Mouse (Mus musculus): ENCODE results near the gene Rabgap1l.

Rabgap1l gene

DNA sequence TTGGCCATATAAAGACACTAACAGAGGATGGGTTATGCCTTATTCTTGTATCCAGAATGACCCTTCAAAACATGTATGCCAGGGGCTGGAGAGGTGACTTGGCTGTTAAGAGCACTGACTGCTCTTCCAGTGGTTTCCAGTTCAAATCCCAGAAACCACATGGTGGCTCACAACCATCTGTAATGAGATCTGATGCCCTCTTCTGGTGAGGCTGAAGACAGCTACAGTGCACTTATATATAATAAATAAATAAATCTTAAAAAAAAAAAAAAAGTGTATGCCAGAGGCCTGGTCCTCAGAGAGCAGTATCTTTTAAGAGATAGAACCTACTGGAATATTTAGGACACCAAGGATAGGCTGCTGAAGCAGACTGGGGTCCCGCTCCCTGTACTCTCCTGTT, 414.6 kb downstream of the Rabgap1l start:
- DNase-seq (ENCODE audit: low read depth, low spot score), result no peak

DNA sequence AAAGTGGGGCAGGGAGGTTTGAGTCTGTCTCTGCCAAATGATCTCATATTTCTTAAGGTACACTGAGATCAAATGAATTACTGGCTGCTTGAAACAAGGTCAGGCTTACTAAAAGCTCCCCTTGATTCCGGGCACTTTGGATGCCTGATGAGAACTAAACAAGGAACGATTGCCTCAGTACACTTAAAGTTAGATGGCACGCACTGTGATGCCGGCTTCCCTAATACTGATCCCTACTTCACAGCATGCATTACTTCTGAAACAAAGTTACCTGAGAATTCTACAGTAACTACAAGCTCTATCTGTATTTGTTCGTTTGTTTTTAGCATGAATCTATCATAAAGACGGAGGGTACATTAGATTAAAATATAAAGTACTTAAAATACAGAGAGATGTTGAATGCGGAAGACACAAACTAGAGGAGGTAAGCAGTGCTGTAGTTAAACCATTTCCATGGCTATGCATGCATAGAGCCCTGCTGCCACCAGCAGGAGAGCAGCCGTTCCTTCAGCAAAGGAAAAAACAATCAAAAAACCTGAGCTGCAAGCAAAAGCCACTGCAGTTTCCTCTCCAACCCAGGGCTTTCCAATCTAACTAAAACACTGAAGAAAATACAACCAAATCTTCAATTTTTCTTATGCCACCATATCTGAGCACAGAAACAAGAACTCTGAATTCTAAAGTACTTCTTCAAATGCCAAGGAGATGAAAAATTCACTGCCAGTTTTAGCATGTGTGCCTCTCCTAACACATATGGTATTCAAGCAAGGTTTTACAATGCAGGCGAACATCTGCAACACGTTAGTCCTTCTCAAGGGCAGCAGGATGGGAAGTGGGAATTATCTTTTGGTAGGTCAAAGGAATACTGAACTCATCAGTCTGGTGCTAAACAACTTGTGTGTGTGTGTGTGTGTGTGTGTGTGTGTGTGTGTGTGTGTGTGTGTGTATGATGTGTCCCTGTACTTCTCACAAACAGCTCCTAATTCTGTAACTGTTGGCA, 415.4 kb downstream of the Rabgap1l start:
- peak; percentile 37 for DNase-seq (ENCODE audit: low read depth, low spot score)

DNA sequence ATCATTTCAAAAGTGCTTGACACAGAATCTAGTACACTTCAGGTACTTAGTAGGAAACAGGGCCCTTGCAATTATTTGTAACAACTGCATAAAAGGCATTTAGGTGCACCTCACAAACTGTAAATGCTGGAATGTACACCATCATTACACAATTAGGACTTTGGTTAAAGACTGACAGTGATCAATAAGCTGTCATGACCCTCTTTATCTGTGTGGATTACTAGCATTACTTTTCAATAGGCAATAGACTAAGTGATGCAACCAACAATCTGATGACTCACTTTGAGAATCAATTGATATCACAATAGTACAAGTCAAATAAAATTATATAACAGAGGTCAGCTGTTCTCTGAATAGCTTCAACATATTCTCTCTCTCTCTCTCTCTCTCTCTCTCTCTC, 418.5 kb downstream of the Rabgap1l start:
- no peak for DNase-seq (ENCODE audit: low read depth, low spot score)

DNA sequence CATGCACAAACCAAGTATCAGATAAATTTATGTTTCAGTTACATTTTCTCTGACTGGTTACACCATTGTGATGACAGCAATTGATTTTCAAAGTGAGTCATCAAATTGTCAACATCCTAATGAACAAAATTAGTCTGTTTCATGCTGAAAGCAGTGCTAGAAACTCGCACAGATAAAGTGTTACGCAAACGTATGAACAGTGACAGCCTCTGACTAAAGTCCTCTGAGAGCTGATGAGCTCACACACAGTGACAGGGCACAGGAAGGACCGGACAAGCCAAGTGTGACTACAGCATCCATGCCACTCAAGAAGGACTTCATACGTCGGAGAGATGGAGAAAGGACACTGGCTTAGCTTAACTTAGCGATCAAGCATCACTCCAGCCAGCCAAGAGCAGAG, 419.7 kb downstream of the Rabgap1l start:
- no peak for DNase-seq (ENCODE audit: low read depth, low spot score)

DNA sequence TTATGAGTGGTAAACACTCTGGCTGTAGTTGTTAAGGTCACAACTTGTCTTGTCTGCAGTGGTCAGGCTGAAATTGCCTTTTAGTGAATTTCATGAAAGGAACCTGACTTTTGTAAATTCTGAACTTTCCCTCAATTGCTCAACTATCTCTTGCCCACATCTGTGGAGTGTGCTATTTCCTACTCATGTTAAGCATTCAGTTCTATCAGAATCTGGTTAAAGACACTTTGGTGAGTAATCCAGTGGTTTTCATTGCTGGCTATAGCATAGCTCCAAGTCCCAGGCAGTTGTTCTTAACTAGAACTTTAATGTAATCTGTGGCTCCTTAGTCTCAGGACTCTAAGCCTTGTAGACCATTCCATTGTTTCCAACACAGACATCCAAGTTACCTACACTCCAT, 421.3 kb downstream of the Rabgap1l start:
- DNase-seq (ENCODE audit: low read depth, low spot score), result no peak

DNA sequence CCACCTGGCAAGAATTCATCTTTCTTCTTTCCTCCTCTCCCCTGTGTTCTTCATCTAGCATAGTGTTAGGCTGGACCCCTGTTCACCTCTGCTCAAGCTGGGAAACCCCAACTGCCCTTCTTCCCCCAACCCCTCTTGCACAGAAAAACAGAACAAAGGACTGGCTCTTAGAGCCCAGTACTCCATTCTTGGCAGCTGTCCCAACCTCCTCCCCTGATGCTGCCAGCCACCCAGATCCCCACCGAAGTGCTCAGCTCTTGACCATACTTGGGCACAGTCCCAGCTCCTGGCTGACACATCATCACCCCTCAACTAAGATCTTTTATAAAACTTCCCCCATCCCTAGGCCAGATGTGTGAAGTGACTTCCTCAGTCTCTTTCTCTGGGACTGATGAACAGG, 422.5 kb downstream of the Rabgap1l start:
- DNase-seq (ENCODE audit: low read depth, low spot score), result no peak

DNA sequence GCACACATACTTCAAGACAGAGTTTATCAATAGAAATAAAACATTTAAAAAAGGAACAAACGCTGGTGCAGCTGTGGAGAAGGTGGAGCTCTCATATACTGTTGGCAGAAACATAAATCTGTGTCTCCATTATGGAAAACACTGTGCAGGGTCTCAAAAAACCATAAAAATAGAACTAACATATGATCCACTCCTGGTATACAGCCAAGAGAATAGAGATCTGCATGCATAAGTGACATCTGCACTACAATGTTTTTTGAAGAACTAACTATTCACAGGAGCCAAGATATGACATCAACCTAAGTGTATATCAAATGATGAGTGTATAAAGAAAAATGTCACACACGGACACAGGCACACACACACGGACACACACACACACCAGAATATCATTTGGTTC, 426.4 kb downstream of the Rabgap1l start:
- no peak for DNase-seq (ENCODE audit: low read depth, low spot score)

DNA sequence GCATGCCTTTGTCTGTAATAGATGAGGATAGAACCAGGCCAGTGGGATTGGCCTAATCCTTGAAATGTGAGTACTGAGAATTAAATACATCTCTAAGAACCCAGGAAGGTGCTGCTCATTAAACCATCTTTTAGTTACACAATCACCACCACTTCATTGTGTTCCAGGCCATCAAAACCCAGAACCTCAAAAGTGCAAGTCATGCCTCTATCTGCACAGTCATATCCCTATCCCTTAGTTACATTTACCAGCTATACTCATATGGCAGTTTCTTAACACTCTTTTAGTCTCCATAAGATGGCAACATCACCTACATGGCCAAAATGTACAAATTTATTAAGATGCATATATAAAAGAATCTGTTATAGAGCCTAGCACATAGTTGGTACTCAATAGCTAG, 435.7 kb downstream of the Rabgap1l start:
- DNase-seq (ENCODE audit: low read depth, low spot score), result no peak

DNA sequence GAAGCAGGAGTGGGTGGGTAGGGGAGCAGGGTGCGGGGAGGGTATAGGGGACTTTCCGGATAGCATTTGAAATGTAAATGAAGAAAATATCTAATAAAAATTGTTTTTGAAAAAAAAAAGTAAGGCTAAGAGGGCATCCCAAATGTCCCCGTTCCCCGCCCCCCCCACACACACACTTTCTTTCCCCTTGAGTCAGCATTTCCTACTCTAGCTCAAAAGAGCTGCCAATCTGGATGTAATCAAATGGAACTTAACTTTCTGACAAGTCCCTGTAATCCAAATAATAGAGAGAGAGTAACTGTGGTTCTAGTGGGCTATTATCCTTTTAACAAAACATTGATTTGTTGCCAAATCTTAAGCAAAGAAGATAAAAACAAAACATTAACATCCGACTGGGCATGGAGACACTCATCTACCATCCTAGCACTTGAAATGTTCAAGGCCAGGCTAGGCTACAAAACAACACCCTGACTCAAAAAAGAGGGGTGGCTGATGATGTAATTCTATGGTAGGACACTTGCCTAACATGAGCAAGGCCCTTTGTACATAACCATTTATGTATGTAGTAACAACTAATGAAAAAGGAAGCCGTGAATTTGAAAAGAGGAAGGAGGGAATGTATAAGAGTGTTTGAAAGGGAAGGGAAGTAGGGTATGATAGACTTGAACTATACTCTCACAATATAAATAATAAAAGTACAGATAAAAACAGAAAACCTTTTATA, 439.1 kb downstream of the Rabgap1l start:
- DNase-seq (ENCODE audit: low read depth, low spot score), result no peak

DNA sequence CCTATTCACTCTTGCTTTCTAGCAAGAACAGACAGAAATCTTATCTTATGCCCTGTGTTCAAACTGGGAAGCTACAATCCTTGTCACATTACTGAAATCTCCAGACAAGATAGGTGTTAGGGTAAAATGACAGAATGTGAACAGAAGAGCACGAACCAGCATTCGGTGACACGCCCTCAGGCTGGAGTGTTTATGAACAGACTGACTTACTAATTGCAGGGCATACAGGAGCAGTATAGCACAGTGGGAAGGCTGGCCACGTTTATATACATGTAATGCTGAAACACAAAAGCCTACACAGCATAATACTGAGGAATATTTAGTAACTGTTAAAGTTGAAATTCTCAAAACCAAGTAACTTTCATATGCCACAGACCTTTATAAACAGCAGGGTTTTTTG, 440.7 kb downstream of the Rabgap1l start:
- DNase-seq (ENCODE audit: low read depth, low spot score), result no peak

DNA sequence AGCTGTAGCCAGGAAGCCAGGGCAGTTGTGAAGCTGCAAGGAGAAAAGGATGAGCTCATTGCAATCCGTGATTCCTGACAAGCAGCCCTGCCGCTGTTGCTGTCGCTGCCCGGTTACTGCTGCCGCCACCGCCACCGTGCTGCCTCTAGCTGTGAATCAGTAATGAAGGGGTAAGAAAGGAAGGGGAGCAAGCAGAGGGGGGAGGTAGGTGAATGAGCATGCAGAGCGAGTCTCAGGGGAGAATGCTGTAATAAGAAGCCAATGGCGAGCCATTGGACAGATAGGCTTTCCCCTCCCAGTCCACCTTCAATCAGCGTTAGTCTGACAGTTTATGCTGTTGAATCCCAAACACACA, 441.2 kb downstream of the Rabgap1l start:
- no peak for DNase-seq (ENCODE audit: low read depth, low spot score)

DNA sequence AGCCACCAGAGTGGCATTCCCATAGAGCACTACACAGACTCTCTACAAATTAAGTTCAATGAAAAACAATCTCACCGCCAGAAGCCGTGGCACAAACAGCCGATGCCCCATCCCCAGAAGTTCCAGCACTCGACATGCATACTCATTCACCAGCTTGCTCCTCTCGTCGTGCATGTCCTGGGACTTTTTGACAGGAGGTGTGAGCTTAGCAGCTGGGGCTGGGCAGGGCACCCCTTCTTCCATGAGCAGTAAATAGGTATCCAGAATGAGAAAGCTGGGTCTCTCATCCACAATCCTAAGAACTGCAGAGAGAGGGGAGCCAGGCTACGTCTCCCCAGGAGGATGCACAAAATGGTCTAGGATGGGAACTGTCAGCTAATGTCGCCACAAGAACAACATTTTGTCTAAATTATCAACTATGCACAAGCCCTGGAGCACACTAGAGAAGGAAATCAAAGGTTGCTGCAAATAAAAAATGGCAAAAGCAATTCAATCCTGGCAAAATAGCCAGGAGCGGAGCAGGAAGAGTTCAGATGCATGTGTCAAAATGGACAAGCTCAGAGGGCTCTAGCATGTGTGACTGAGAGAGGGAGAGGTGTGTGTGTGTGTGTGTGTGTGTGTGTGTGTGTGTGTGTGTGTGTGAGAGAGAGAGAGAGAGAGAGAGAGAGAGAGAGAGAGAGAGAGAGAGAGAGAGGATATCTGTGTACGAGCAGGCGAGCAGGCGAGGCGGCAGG, 441.7 kb downstream of the Rabgap1l start:
- no peak for DNase-seq (ENCODE audit: low read depth, low spot score)

DNA sequence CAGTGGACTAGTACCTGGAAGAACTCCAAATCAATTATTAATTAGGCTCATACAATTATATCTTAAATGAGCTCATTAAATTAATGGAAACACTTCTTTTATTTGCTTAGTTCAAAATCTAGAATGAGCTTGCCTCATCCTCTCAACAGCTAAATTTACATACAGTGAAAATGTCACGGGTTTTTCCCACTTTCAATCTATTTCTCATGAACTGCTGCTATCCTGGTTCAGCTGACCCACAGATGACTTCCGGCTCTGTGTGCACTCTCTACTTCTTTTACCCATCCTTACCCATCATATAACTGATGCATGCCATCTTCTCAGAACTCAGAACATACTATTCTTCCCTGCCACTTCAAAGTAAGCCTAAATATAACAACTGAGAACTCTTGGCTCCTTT, 452.4 kb downstream of the Rabgap1l start:
- DNase-seq (ENCODE audit: low read depth, low spot score), result no peak

DNA sequence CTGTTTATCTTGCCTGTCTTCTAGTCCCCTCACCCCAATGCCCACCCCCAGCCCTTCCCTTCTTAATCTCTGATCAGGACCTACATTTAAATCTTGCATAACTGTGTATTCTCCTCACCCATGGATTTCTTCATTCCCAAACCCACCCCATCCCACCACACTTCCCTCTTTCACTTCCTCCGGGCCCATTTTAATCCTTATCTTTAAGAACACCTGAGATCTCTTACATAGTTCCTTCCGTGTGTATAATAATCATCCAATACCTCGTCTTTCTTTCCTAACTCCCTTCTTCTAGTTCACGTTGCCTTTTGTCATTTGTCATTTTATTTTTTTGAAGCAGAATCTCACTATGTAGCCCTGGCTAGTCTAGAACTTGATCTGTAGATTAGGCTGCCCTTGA, 453.6 kb downstream of the Rabgap1l start:
- DNase-seq (ENCODE audit: low read depth, low spot score), result no peak

DNA sequence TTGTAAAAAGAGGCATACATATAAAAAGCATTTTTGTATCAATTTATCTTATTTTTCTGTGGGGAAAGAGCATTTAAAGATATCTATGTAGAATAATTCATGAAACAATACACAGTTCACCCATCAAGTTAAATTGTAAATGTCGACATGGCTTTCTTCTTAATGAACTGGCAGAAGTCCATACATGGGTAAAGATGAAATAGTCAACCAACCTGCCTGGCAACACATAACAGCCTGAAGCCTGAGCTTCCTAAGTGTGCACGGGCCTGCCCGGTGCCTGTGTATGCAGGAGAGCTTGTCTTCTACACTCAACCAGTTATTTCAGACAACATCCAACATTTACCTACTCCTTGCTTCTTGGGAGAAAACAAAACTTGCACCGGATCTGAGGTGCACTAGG, 458.2 kb downstream of the Rabgap1l start:
- no peak for DNase-seq (ENCODE audit: low read depth, low spot score)

DNA sequence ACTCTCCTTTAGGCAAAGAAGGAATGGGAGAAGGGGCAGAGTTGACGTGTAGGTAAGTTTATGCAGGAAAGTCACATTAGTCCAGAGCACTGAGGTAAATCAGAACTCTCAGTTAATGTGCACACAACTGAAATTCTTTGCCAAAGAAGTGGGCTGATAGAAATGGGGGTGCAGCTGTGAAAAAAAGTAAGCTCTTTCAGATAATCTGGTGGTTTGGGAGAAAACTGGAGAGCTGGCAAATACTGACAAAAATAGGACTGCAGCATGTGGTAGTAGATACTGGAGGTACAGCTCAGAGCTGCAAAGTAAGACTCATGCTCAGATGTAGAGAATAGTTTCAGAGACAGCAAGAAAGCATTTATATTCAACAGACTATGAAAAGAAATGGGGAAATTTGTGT, 462.2 kb downstream of the Rabgap1l start:
- no peak for DNase-seq (ENCODE audit: low read depth, low spot score)

DNA sequence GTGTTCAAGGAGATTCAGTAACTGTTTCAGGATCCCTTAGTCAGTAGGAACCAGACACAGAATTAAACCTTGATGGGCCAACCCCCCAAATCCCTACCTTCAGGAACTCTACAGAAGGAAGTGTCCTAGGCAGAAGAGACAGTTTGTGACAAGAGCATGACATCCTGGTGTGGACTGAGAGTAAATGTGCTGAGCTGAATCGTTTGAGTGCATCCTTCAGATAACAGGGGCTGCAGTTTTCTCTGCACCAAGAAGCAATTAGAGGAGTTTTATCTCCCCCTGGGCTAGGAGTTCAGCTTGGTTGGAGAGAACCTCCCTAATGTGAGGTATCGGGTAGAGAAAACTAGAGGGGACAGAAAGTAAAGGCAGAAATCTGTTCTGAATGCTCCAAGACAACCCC, 462.8 kb downstream of the Rabgap1l start:
- DNase-seq (ENCODE audit: low read depth, low spot score), result no peak

DNA sequence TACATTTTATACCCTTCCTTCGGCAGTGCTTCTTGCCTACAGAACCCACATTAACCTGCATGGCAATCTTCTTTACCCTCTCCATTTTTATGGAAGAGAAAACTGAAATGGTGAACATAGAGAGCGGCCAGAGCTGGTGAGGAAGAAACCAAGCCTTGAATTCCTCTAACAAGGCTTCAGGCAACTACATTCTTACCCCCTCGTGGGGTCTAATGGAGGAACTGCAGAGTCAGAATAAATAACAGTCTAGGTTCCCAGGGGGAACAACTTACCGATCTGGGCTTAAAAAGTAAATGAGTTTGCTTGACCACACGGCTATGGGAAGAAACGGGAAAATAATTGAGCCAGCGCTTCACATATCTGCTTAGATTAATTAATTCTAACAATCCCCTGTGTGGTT, 463.2 kb downstream of the Rabgap1l start:
- DNase-seq (ENCODE audit: low read depth, low spot score), result no peak

DNA sequence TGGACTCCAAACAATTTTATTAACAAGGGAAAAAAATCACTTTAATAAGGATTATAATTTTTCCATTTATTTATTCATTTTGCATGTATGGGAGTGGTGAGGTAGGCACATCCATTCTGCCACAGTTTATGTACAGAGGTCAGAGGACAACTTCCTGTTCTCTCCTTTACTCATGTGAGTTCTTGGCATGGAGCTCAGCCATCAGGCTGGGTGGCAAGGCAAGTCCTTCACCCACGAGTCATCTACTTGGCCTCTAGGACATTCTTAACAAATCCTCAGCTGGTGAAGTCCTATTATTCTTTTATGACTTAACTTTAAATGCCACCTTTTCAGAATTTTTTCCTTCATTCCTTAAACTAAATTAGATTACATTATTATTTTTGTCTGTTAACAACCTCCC, 465.5 kb downstream of the Rabgap1l start:
- DNase-seq (ENCODE audit: low read depth, low spot score), result no peak

DNA sequence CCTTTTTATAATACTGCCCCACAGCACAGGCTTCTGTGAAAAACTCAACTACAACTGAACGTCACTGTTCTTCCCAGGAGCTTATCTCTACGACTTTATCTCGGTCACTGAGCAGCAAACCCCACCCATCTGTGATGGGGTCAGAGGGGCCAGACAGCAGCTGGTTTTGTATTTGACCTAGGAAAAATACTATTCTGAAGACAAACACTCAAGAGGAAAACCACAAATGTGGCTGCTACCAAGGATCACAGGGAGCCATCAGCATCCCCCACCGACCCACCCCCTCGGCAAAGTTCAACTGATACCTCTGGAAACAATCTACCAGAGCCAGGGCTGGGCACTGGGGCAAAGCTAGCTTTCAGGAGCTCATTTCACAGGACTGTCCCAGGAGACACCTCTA, 467.5 kb downstream of the Rabgap1l start:
- no peak for DNase-seq (ENCODE audit: low read depth, low spot score)

DNA sequence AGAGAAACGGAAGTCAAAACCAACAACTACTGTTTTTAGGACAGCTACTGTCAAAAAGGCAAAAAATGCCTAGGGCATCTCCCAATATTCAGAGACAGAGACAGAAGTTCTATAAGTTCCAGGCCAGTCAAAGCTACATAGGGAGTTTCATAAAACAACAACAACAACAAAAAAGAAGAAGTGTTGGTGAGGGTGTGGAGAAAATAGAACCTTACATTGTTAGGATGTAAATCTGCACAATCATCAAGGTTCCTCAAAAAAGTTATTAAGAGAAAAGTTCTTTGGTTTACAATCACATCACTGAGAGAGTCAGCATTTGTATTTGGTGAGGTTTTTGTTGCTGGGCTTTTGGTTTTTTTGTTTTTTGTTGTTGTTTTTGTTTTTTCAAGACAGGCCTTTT, 472.3 kb downstream of the Rabgap1l start:
- no peak for DNase-seq (ENCODE audit: low read depth, low spot score)

DNA sequence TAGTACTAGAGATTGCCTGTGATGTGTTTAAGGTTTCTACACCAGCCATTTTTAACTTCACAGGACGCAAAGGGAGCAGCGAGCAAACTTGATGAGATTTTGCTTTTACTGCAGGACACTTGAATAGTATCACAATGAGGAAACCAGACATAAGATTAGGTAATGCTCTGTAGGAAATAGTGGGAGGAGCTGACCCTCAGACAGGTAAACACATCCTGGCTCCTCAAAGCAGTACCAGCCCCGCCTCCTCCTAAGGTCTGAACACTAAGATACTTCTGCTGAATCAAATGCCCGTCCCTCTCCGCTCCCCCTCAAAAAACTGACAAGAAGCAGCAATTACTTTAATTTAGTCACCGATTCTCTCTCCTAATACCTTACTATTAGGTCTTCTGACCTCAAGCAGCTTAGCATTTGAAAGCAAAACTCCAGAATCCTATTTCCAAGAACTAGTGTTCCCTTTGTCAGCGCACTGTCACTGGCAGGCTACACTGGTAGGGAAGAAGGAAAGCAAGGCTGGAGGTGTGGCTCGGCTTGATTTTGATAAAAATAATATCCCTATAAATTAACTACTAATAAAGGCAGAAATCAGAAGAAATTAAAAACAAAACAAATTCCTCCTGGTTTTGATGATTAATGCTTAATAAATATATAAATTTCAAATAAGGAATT, 474.8 kb downstream of the Rabgap1l start:
- no peak for DNase-seq (ENCODE audit: low read depth, low spot score)

All from A20 (cell line).